Mouse (Mus musculus): ENCODE results near the gene Pebp1. TPM values are rescaled to one million over a fixed set of nuclear protein-coding genes. Genes with fewer than 3 reads are reported as not detected.

Pebp1 gene
- polyA plus RNA-seq, 1 experiment = 713 TPM

- TF ChIP-seq POLR2A (IDR thresholded peaks at IDR 0.05; ENCODE audit: insufficient read length, low read depth) (no peak), CEBPB (IDR thresholded peaks at IDR 0.05; ENCODE audit: insufficient read depth, poor library complexity, severe bottlenecking) (no peak), REST (IDR thresholded peaks at IDR 0.05; ENCODE audit: insufficient read depth, insufficient read length) (no peak), TCF12 (IDR thresholded peaks at IDR 0.05; ENCODE audit: insufficient read depth, poor library complexity, severe bottlenecking) (no peak), MYOG (IDR thresholded peaks at IDR 0.05; ENCODE audit: control insufficient read depth in 1 of 3, insufficient read depth in 1 of 3, insufficient read length in 2 of 3, low read depth in 2 of 3) (no peak), E2F4 (IDR thresholded peaks at IDR 0.05; ENCODE audit: insufficient read depth) (no peak), SRF (IDR thresholded peaks at IDR 0.05; ENCODE audit: control insufficient read depth, insufficient read length, low read depth) (no peak), MYOD1 (IDR thresholded peaks at IDR 0.05; ENCODE audit: control insufficient read depth in 1 of 3, insufficient read length in 2 of 3, low read depth in 2 of 3) (no peak), TCF3 (IDR thresholded peaks at IDR 0.05; ENCODE audit: insufficient read length, low read depth) (no peak), POLR2AphosphoS2 (IDR thresholded peaks at IDR 0.05; ENCODE audit: insufficient read length, low read depth) (no peak), USF1 (IDR thresholded peaks at IDR 0.05; ENCODE audit: low read depth) (no peak), MAX (IDR thresholded peaks at IDR 0.05; ENCODE audit: low read depth) (no peak)
- no peaks in the 10 kb centered on the region for H3K27me3 ChIP-seq (ENCODE audit: control insufficient read depth, insufficient read depth, insufficient read length)
- H3K4me2 ChIP-seq (ENCODE audit: low read depth) = peak overlapping the region; percentile 79
- peak overlapping the region; percentile 43 for H3K4me3 ChIP-seq
- peaks cover 3% of the 10 kb centered on the region for H3K36me3 ChIP-seq (ENCODE audit: control insufficient read depth, insufficient read depth)
- no peaks in the 10 kb centered on the region for H3K79me2 ChIP-seq (ENCODE audit: control insufficient read depth, insufficient read depth)
- no peak overlapping the region for H3ac ChIP-seq (ENCODE audit: control insufficient read depth, insufficient read length)
Observed at GRCm38 (mm10) chr5:117241935-117242531, 45.4 kb downstream of the Pebp1 start.

GRCm38 (mm10) chr5:117240761-117241322, 46.6 kb downstream of the Pebp1 start:
- Histone ChIP-seq H3K4me2 (ENCODE audit: low read depth) (peak overlapping the region; percentile 79), H3K36me3 (ENCODE audit: control insufficient read depth, insufficient read depth) (peaks cover 3% of the 10 kb centered on the region), H3ac (ENCODE audit: control insufficient read depth, insufficient read length) (peak overlapping the region; percentile 36), H3K27me3 (ENCODE audit: control insufficient read depth, insufficient read depth, insufficient read length) (no peaks in the 10 kb centered on the region), H3K4me3 (peak overlapping the region; percentile 43), H3K79me2 (ENCODE audit: control insufficient read depth, insufficient read depth) (no peaks in the 10 kb centered on the region)
- TF ChIP-seq REST (IDR thresholded peaks at IDR 0.05; ENCODE audit: insufficient read depth, insufficient read length) (no peak), TCF3 (IDR thresholded peaks at IDR 0.05; ENCODE audit: insufficient read length, low read depth) (no peak), POLR2AphosphoS2 (IDR thresholded peaks at IDR 0.05; ENCODE audit: insufficient read length, low read depth) (no peak), POLR2A (IDR thresholded peaks at IDR 0.05; ENCODE audit: insufficient read length, low read depth) (no peak), MYOD1 (IDR thresholded peaks at IDR 0.05; ENCODE audit: control insufficient read depth in 1 of 3, insufficient read length in 2 of 3, low read depth in 2 of 3) (no peak), MAX (IDR thresholded peaks at IDR 0.05; ENCODE audit: low read depth) (no peak), CEBPB (IDR thresholded peaks at IDR 0.05; ENCODE audit: insufficient read depth, poor library complexity, severe bottlenecking) (no peak)

- H3K79me2 ChIP-seq (ENCODE audit: control insufficient read depth, insufficient read depth) = no peaks in the 10 kb centered on the region
- no peak for TF ChIP-seq POLR2AphosphoS2 (IDR thresholded peaks at IDR 0.05; ENCODE audit: insufficient read length, low read depth)
- no peak for TF ChIP-seq TCF3 (IDR thresholded peaks at IDR 0.05; ENCODE audit: insufficient read length, low read depth)
- no peak for TF ChIP-seq SRF (IDR thresholded peaks at IDR 0.05; ENCODE audit: control insufficient read depth, insufficient read length, low read depth)
- TF ChIP-seq MAX (IDR thresholded peaks at IDR 0.05; ENCODE audit: low read depth) = no peak
- TF ChIP-seq E2F4 (IDR thresholded peaks at IDR 0.05; ENCODE audit: insufficient read depth) = no peak
- no peak for TF ChIP-seq TCF12 (IDR thresholded peaks at IDR 0.05; ENCODE audit: insufficient read depth, poor library complexity, severe bottlenecking)
- no peak for TF ChIP-seq MYOG (IDR thresholded peaks at IDR 0.05; ENCODE audit: control insufficient read depth in 1 of 3, insufficient read depth in 1 of 3, insufficient read length in 2 of 3, low read depth in 2 of 3)
- TF ChIP-seq USF1 (IDR thresholded peaks at IDR 0.05; ENCODE audit: low read depth) = no peak
- TF ChIP-seq REST (IDR thresholded peaks at IDR 0.05; ENCODE audit: insufficient read depth, insufficient read length) = no peak
- no peak for TF ChIP-seq POLR2A (IDR thresholded peaks at IDR 0.05; ENCODE audit: insufficient read length, low read depth)
- no peak for TF ChIP-seq MYOD1 (IDR thresholded peaks at IDR 0.05; ENCODE audit: control insufficient read depth in 1 of 3, insufficient read length in 2 of 3, low read depth in 2 of 3)
- no peak for TF ChIP-seq CEBPB (IDR thresholded peaks at IDR 0.05; ENCODE audit: insufficient read depth, poor library complexity, severe bottlenecking)
- peak overlapping the region; percentile 43 for H3K4me3 ChIP-seq
- H3ac ChIP-seq (ENCODE audit: control insufficient read depth, insufficient read length) = peak overlapping the region; percentile 36
- no peaks in the 10 kb centered on the region for H3K27me3 ChIP-seq (ENCODE audit: control insufficient read depth, insufficient read depth, insufficient read length)
- peak overlapping the region; percentile 79 for H3K4me2 ChIP-seq (ENCODE audit: low read depth)
- peaks cover 3% of the 10 kb centered on the region for H3K36me3 ChIP-seq (ENCODE audit: control insufficient read depth, insufficient read depth)
Observed at GRCm38 (mm10) chr5:117240321-117240731, 47.1 kb downstream of the Pebp1 start.

GRCm38 (mm10) chr5:117239106-117239505, 48.3 kb downstream of the Pebp1 start:
- TF ChIP-seq TCF12 (IDR thresholded peaks at IDR 0.05; ENCODE audit: insufficient read depth, poor library complexity, severe bottlenecking) (no peak), MAX (IDR thresholded peaks at IDR 0.05; ENCODE audit: low read depth) (no peak), MYOG (IDR thresholded peaks at IDR 0.05; ENCODE audit: control insufficient read depth in 1 of 3, insufficient read depth in 1 of 3, insufficient read length in 2 of 3, low read depth in 2 of 3) (no peak), USF1 (IDR thresholded peaks at IDR 0.05; ENCODE audit: low read depth) (no peak), MYOD1 (IDR thresholded peaks at IDR 0.05; ENCODE audit: control insufficient read depth in 1 of 3, insufficient read length in 2 of 3, low read depth in 2 of 3) (no peak), POLR2AphosphoS2 (IDR thresholded peaks at IDR 0.05; ENCODE audit: insufficient read length, low read depth) (no peak), POLR2A (IDR thresholded peaks at IDR 0.05; ENCODE audit: insufficient read length, low read depth) (no peak), SRF (IDR thresholded peaks at IDR 0.05; ENCODE audit: control insufficient read depth, insufficient read length, low read depth) (no peak), CEBPB (IDR thresholded peaks at IDR 0.05; ENCODE audit: insufficient read depth, poor library complexity, severe bottlenecking) (no peak), E2F4 (IDR thresholded peaks at IDR 0.05; ENCODE audit: insufficient read depth) (no peak)
- Histone ChIP-seq H3K79me2 (ENCODE audit: control insufficient read depth, insufficient read depth) (no peaks in the 10 kb centered on the region), H3K36me3 (ENCODE audit: control insufficient read depth, insufficient read depth) (peaks cover 2% of the 10 kb centered on the region), H3K4me2 (ENCODE audit: low read depth) (no peak overlapping the region), H3K27me3 (ENCODE audit: control insufficient read depth, insufficient read depth, insufficient read length) (no peaks in the 10 kb centered on the region), H3K4me3 (no peak overlapping the region), H3ac (ENCODE audit: control insufficient read depth, insufficient read length) (no peak overlapping the region)

Data from myocyte (in vitro differentiated cells).